Mouse (Mus musculus) hindbrain, embryonic 15.5 days (tissue): Measurements from ENCODE around the gene Slc37a4. TPM values are rescaled to one million over a fixed set of nuclear protein-coding genes. Genes with fewer than 3 reads are reported as not detected.
"Not testable (repeated sequence)": the region's sequence is repeated elsewhere in the genome, so short reads cannot be mapped to it uniquely, and the experiment has no call there.

Source experiments
- ATAC-seq: fragments of 200-750 bp; cut with Nextera tagmentation; 2 replicates; pipeline ENCODE4 v1.8.0; 2017; ENCODE audit warnings: low read depth, moderate number of reproducible peaks, moderate TSS enrichment; ENCODE audit not compliant: low FRiP score
- H3K27ac ChIP-seq: fragments of 300-500 bp; sonication (generic); replicated peaks from 2 replicates; pipeline ENCODE4 v1.5.1; 2015; ENCODE audit warnings: mild to moderate bottlenecking, inconsistent platforms
- H3K27me3 ChIP-seq: fragments of 300-500 bp; sonication (generic); 2 replicates; pipeline ENCODE4 v1.6.1; 2015; ENCODE audit warnings: control low read depth, inconsistent platforms
- H3K36me3 ChIP-seq: fragments of 300-500 bp; sonication (generic); 2 replicates; pipeline ENCODE4 v1.6.1; 2015; ENCODE audit warnings: control low read depth, inconsistent platforms
- H3K4me1 ChIP-seq: fragments of 300-500 bp; sonication (generic); replicated peaks from 2 replicates; pipeline ENCODE4 v1.6.1; 2015; ENCODE audit warnings: control low read depth, inconsistent platforms
- H3K4me2 ChIP-seq: fragments of 300-500 bp; sonication (generic); 2 replicates; pipeline ENCODE4 v1.6.1; 2015; ENCODE audit warnings: moderate library complexity, mild to moderate bottlenecking, inconsistent platforms
- H3K4me3 ChIP-seq: fragments of 300-500 bp; sonication (generic); 2 replicates; pipeline ENCODE4 v1.5.1; 2015; ENCODE audit warnings: mild to moderate bottlenecking, inconsistent platforms
- H3K9ac ChIP-seq: fragments of 300-500 bp; sonication (generic); 2 replicates; pipeline ENCODE4 v1.6.1; 2015; ENCODE audit warnings: inconsistent platforms
- H3K9me3 ChIP-seq: fragments of 300-500 bp; sonication (generic); 2 replicates; pipeline ENCODE4 v1.6.1; 2016; ENCODE audit warnings: control low read depth, inconsistent platforms
- WGBS: fragments of 180-500 bp; shearing (Covaris S2); methylation state at CpG from one replicate; pipeline ENCODE4 v1.1.7; 2015; 5-methylcytosine and 5-hydroxymethylcytosine counted together
- polyA plus RNA-seq: library from polyadenylated mRNA; unstranded; fragments of >200 nt; fragmentation: Nextera tagmentation; extraction: Ambion mirVana; gene quantifications from 2 replicates; pipeline ENCODE4 v1.2.1, GENCODE M21; 2015

The Slc37a4 gene
- polyA plus RNA-seq, 1 experiment from 2014 or later = 56.3 TPM

- H3K27me3 ChIP-seq = no peaks in the 10 kb centered on the region
- peaks cover 22% of the 10 kb centered on the region for H3K4me1 ChIP-seq
- H3K36me3 ChIP-seq = 0 out of 2 replicates have a peak, but pooled peaks cover 4% of the 10 kb centered on the region
- no peaks in the 10 kb centered on the region for H3K9me3 ChIP-seq
- H3K4me2 ChIP-seq = no peak overlapping the region
- no peak overlapping the region for H3K27ac ChIP-seq
- H3K4me3 ChIP-seq = no peak overlapping the region
- no peak for ATAC-seq
- 87% methylated on average over 6 of the region's 6 CpGs for WGBS
- no peak overlapping the region for H3K9ac ChIP-seq
Measured at GRCm38 (mm10) chr9:44376141-44376540, 20.5 kb upstream of the Slc37a4 start.

GRCm38 (mm10) chr9:44377335-44377734, 19.3 kb upstream of the Slc37a4 start:
- H3K36me3 ChIP-seq = peaks cover 15% of the 10 kb centered on the region

GRCm38 (mm10) chr9:44378153-44378730, 18.4 kb upstream of the Slc37a4 start:
- H3K36me3 ChIP-seq = peaks cover 24% of the 10 kb centered on the region
- no peak for ATAC-seq
- 90% methylated on average over 5 of the region's 5 CpGs for WGBS

More at GRCm38 (mm10) chr9:44377335-44377734, 19.3 kb upstream of the Slc37a4 start:
- not testable (repeated sequence) for H3K27me3 ChIP-seq, ATAC-seq, H3K4me2 ChIP-seq, H3K4me3 ChIP-seq, H3K9me3 ChIP-seq, H3K27ac ChIP-seq, H3K9ac ChIP-seq
- WGBS = 76% methylated on average over 2 of the region's 2 CpGs
- peaks cover 22% of the 10 kb centered on the region for H3K4me1 ChIP-seq

GRCm38 (mm10) chr9:44379054-44379834, 17.4 kb upstream of the Slc37a4 start, which contains the start of gene Hyou1:
Gene Hyou1 (plus strand): TSS chr9:44379490.
- H3K27ac ChIP-seq = peak within 1 kb of the TSS; percentile 89
- under 1% methylated on average over 80 of the region's 83 CpGs for WGBS
- H3K4me3 ChIP-seq = peak within 1 kb of the TSS; percentile 77
- H3K9ac ChIP-seq = peak within 1 kb of the TSS; percentile 83
- H3K9me3 ChIP-seq = no peaks in the 10 kb centered on the region
- peak within 1 kb of the TSS; percentile 95 for H3K4me2 ChIP-seq
- H3K27me3 ChIP-seq = no peaks in the 10 kb centered on the region
- peaks cover 22% of the 10 kb centered on the region for H3K4me1 ChIP-seq
- H3K36me3 ChIP-seq = peaks cover 34% of the 10 kb centered on the region
- ATAC-seq = peak; percentile 98

More at GRCm38 (mm10) chr9:44378153-44378730, 18.4 kb upstream of the Slc37a4 start:
- Histone ChIP-seq H3K4me3 (peak overlapping the region; percentile 77), H3K27me3 (no peaks in the 10 kb centered on the region), H3K9me3 (no peaks in the 10 kb centered on the region), H3K4me2 (peak overlapping the region; percentile 62), H3K4me1 (peaks cover 22% of the 10 kb centered on the region), H3K9ac (peak overlapping the region; percentile 62), H3K27ac (peak overlapping the region; percentile 89)

- peak overlapping the region; percentile 77 for H3K4me3 ChIP-seq
- 0 out of 2 replicates have a peak, but pooled peaks have one; percentile 14 for ATAC-seq
- no peaks in the 10 kb centered on the region for H3K9me3 ChIP-seq
- H3K27ac ChIP-seq = peak overlapping the region; percentile 89
- H3K27me3 ChIP-seq = no peaks in the 10 kb centered on the region
- 9% methylated on average over 15 of the region's 15 CpGs for WGBS
- peak overlapping the region; percentile 83 for H3K9ac ChIP-seq
- H3K36me3 ChIP-seq = peaks cover 40% of the 10 kb centered on the region
- peaks cover 22% of the 10 kb centered on the region for H3K4me1 ChIP-seq
- peak overlapping the region; percentile 95 for H3K4me2 ChIP-seq
Measured at GRCm38 (mm10) chr9:44379862-44380261, 16.8 kb upstream of the Slc37a4 start.

- peaks cover 88% of the 10 kb centered on the region for H3K36me3 ChIP-seq
- no peak for ATAC-seq
- no peak overlapping the region for H3K4me3 ChIP-seq
- WGBS = 95% methylated on average over 13 of the region's 13 CpGs
- no peaks in the 10 kb centered on the region for H3K9me3 ChIP-seq
- no peak overlapping the region for H3K4me2 ChIP-seq
- H3K9ac ChIP-seq = no peak overlapping the region
- H3K27ac ChIP-seq = no peak overlapping the region
- peaks cover 12% of the 10 kb centered on the region for H3K4me1 ChIP-seq
- H3K27me3 ChIP-seq = no peaks in the 10 kb centered on the region
Measured at GRCm38 (mm10) chr9:44384596-44384995, 12.1 kb upstream of the Slc37a4 start.

- H3K4me3 ChIP-seq = no peak overlapping the region
- H3K9me3 ChIP-seq = no peaks in the 10 kb centered on the region
- 88% methylated on average over 3 of the region's 3 CpGs for WGBS
- H3K36me3 ChIP-seq = peaks cover 95% of the 10 kb centered on the region
- no peak for ATAC-seq
- H3K9ac ChIP-seq = no peak overlapping the region
- H3K27ac ChIP-seq = no peak overlapping the region
- H3K27me3 ChIP-seq = no peaks in the 10 kb centered on the region
- no peaks in the 10 kb centered on the region for H3K4me1 ChIP-seq
- H3K4me2 ChIP-seq = no peak overlapping the region
Measured at GRCm38 (mm10) chr9:44387221-44387620, 9.4 kb upstream of the Slc37a4 start.

- Histone ChIP-seq H3K27ac (no peak overlapping the region), H3K36me3 (peaks cover 74% of the 10 kb centered on the region), H3K4me3 (no peak overlapping the region), H3K9me3 (no peaks in the 10 kb centered on the region), H3K4me1 (no peaks in the 10 kb centered on the region), H3K9ac (no peak overlapping the region), H3K27me3 (no peaks in the 10 kb centered on the region), H3K4me2 (no peak overlapping the region)
- WGBS = 63% methylated on average over 8 of the region's 8 CpGs
- ATAC-seq = no peak
Measured at GRCm38 (mm10) chr9:44389273-44389672, 7.4 kb upstream of the Slc37a4 start.

GRCm38 (mm10) chr9:44391466-44391865, 5.2 kb upstream of the Slc37a4 start:
- H3K4me3 ChIP-seq = no peak overlapping the region
- peaks cover 52% of the 10 kb centered on the region for H3K36me3 ChIP-seq
- no peak overlapping the region for H3K27ac ChIP-seq
- peaks cover 7% of the 10 kb centered on the region for H3K4me1 ChIP-seq
- WGBS = 30% methylated on average over 4 of the region's 4 CpGs
- H3K4me2 ChIP-seq = no peak overlapping the region
- H3K9me3 ChIP-seq = no peaks in the 10 kb centered on the region
- H3K27me3 ChIP-seq = no peaks in the 10 kb centered on the region
- no peak overlapping the region for H3K9ac ChIP-seq
- no peak for ATAC-seq

- peaks cover 38% of the 10 kb centered on the region for H3K4me1 ChIP-seq
- H3K4me2 ChIP-seq = peak overlapping the region; percentile 64
- H3K27ac ChIP-seq = peak overlapping the region; percentile 91
- peaks cover 31% of the 10 kb centered on the region for H3K36me3 ChIP-seq
- ATAC-seq = no peak
- no peaks in the 10 kb centered on the region for H3K9me3 ChIP-seq
- H3K9ac ChIP-seq = peak overlapping the region; percentile 71
- H3K27me3 ChIP-seq = no peaks in the 10 kb centered on the region
- peak overlapping the region; percentile 70 for H3K4me3 ChIP-seq
- WGBS = 12% methylated on average over 4 of the region's 4 CpGs
Measured at GRCm38 (mm10) chr9:44398087-44398486, 1.4 kb downstream of the Slc37a4 start.

GRCm38 (mm10) chr9:44398551-44398950, 1.9 kb downstream of the Slc37a4 start:
- Histone ChIP-seq H3K9ac (peak overlapping the region; percentile 71), H3K4me3 (peak overlapping the region; percentile 70)

GRCm38 (mm10) chr9:44399114-44399794, 2.6 kb downstream of the Slc37a4 start:
- Histone ChIP-seq H3K36me3 (peaks cover 42% of the 10 kb centered on the region), H3K9ac (peak overlapping the region; percentile 71), H3K4me3 (peak overlapping the region; percentile 70), H3K9me3 (no peaks in the 10 kb centered on the region), H3K27me3 (no peaks in the 10 kb centered on the region), H3K4me2 (peak overlapping the region; percentile 64), H3K4me1 (peaks cover 38% of the 10 kb centered on the region), H3K27ac (no peak overlapping the region)
- WGBS = 83% methylated on average over 13 of the region's 13 CpGs
- no peak for ATAC-seq

More at GRCm38 (mm10) chr9:44398551-44398950, 1.9 kb downstream of the Slc37a4 start:
- Histone ChIP-seq H3K36me3 (peaks cover 35% of the 10 kb centered on the region), H3K4me2 (peak overlapping the region; percentile 64), H3K27me3 (no peaks in the 10 kb centered on the region), H3K27ac (peak overlapping the region; percentile 91), H3K4me1 (peaks cover 38% of the 10 kb centered on the region), H3K9me3 (no peaks in the 10 kb centered on the region)
- ATAC-seq = no peak
- 78% methylated on average over 9 of the region's 9 CpGs for WGBS
